Mouse (Mus musculus) embryo, embryonic 11.5 days (tissue): ENCODE data around the gene D17Wsu92e.
A peak's percentile ranks its signal among the peaks of the same experiment; 100 is the strongest.

ENCODE experiments used
- DNase-seq: peaks from one replicate; pipeline ENCODE4 v3.0.0-alpha.2; 2012; ENCODE audit warnings: low read depth, low spot score

Gene D17Wsu92e

DNA sequence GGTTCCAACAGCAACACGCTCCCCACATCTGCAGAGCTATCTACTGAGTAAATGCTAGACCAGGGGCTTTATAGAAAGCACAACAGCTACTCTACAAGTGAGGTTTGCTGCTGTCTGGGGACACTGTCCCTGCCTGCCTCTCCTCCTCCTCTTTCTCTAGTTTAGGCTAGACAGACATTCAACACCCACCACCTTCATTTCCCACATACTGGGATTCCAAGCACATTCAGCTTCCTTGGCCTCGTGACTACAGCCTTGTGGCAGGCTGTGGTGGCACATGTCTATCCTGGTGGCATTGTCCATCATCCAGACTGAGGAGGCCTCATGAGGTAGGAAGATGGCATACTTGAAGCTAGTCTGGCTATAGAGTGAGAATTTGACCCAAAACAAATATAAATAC lies 29.5 kb downstream of the D17Wsu92e start:
- no peak for DNase-seq

DNA sequence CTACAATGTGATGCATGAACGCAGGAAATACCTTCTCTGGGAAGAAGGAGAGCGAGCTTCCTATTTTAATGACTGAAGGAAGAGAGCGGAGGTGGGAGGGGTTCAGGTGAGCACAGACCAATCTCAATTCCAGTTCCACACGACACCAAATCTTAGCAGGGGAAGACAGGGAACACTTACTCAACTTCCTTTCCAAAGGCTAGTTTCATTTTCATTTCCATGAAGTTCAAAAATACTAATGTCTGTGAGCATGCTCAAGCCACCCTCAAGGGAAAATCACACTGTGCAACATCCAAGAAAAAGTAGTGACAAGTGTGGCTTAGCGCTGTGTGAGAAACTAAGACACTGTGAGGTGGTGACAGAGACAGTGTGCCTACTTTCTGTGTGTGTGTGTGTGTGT lies 30.4 kb downstream of the D17Wsu92e start:
- no peak for DNase-seq

GRCm38 (mm10) chr17:27788456-27789172 lies 31.8 kb downstream of the D17Wsu92e start:
- DNase-seq = no peak

- DNase-seq = no peak
Observed at GRCm38 (mm10) chr17:27783567-27783966, 36.9 kb downstream of the D17Wsu92e start.

GRCm38 (mm10) chr17:27781059-27781687 lies 39.3 kb downstream of the D17Wsu92e start:
- no peak for DNase-seq

GRCm38 (mm10) chr17:27779755-27780154 lies 40.7 kb downstream of the D17Wsu92e start:
- DNase-seq = no peak

DNA sequence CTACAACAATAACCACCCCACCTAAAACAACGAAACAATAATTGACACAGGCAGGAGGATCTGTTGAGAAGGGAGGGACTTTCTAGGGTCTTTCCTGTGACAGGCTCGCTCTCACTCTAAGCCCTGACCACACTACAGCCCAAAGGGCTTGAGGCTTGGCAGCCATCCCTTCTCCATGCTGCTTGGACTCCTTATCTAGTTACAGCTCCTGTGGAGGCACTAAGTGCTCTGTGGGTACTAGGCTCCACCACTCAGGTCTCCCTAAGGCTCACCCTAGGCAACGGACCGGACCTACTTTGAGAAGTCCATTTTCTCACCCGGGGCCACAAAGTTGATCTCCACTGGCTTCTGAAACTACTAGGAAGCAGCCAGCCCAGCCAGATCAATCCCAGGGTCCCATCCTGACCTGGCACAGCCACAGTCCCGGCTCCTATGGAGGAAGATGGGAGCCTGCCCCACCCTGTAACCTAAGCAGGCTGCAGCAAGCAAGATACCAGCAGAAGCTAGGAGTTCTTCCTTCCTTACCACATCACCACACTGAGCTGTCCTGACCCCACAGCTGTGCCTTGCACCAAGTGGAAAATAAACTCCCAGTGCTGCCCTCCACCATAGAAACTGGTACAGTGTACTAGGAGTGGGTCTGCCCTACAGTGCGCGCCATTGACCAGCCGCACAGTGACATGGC lies 41.6 kb downstream of the D17Wsu92e start:
- DNase-seq = no peak

- DNase-seq = no peak
Observed at GRCm38 (mm10) chr17:27777823-27778222, 42.6 kb downstream of the D17Wsu92e start.

GRCm38 (mm10) chr17:27774198-27774597 lies 46.2 kb downstream of the D17Wsu92e start:
- no peak for DNase-seq

DNA sequence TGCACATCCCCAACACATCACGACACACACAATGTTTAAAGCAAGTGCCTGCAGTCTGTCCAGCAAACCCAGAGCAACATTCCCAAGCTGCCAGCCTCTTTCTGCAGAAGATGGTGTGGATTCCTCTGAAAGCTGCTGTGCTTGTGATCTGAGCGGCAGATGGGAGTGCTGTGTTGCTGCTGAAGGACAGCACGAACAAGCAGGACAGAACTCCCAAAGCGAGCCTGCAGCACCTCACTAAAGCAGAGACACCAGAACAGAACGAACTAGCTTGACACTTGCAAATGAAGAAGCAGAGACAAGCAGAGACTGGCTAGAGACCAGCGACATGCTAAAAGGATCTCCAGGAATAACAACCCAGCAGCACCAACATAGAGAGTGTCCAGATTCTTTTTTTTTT lies 48.8 kb downstream of the D17Wsu92e start:
- DNase-seq = no peak

DNA sequence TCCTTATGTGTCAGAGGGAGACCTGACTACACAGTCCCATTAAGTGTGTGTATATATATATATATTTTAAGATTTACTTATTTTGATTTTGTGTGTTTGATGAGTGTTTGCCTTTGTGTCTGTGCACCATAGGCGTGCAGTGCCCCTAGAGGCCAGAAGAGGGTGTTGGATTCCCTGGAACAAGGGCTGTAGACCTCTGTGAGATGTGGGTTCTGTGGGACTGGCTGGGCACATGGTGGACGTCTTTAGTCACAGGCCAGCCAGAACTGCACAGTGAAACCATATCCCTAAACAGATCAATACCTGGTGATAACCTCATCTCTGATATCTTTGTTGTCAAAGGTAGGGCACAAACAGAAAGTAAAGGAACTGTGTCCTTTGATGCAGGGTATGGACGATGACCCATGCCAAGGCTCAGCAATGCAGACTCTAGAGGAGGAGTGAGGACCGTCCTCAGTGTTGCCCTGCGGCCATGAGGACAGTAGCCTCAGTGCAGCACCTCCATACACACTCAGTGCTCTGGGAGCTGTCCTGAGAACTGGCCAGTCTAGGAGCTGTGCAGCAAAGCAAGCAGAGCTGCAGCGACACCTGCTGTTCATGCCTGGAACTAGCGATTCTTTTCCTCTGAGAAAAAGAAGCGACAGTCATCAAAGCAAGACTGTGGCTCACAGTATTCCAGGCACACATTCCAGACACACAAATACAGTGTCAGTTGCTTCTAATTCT lies 51.5 kb downstream of the D17Wsu92e start:
- DNase-seq = peak; percentile 62

- no peak for DNase-seq
Observed at GRCm38 (mm10) chr17:27767543-27767942, 52.9 kb downstream of the D17Wsu92e start.

DNA sequence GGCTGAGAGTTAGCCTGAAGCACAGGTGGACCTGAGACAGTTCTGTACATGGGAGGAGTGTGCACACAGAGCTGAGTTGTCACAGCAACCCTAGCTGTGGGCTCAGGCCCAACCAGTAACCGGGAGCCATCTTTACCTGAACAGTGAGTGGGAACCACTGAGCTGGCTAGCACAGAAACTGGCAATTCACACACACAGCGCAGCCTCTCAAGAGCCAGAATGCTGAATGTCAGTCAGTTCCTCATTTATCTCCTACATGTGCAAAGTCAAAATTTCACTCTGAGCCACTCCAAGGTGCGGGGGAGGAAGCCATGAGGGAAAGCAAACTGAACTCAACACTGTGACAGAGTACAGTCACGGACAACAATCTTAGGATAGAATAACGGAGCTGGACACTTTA lies 53.3 kb downstream of the D17Wsu92e start:
- DNase-seq = no peak

GRCm38 (mm10) chr17:27765066-27765465 lies 55.4 kb downstream of the D17Wsu92e start:
- DNase-seq = no peak

- no peak for DNase-seq
Observed at GRCm38 (mm10) chr17:27764453-27764852, 56.0 kb downstream of the D17Wsu92e start.

GRCm38 (mm10) chr17:27762884-27763283 lies 57.6 kb downstream of the D17Wsu92e start:
- no peak for DNase-seq

- peak; percentile 59 for DNase-seq
Observed at GRCm38 (mm10) chr17:27761639-27762336, 58.7 kb downstream of the D17Wsu92e start.

DNA sequence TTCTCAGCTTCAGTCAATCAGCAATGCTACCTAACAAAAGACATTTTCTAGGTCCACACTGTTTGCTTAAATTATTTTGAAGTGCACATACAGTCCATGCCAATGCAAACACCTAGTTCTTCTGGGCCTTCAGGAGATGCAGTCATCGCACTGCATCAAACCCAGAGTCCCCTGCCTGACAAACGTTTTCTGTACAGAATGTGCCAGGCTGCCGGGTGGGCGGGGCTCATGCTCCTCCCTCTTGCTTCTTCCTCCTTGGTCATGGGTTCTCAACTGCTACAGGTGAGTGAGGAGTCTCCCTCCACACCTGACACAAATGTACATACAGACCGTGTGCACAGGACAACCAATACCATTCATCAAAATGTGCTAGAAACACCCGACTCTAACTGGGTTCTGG lies 60.3 kb downstream of the D17Wsu92e start:
- DNase-seq = no peak

GRCm38 (mm10) chr17:27751314-27752202 lies 68.9 kb downstream of the D17Wsu92e start:
- no peak for DNase-seq

DNA sequence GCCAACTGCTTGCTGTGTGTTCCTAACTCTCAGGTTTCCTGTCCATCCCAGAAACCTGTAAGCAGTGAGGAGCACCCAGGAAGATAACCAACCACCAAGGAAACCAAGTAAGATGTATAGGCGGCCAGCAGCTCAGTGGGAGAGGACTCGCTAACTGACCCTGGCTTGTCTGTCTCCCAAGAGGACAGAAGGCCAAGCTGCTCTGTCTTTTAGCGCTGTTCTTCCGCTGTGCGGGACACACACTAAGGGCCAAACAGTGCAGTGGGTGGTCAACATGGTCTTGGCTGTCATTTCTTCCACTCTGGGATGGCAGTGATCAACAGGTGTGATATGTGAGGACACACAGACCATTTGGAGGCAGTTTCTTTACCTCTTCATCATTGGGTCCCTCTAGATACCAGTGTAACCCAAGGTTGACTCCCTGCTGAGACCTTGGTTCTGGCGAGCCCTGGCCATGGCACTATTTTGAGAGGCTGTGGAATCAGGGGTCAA lies 70.0 kb downstream of the D17Wsu92e start:
- no peak for DNase-seq
